Mouse (Mus musculus) MEL (cell line): ENCODE data around the gene Zdhhc17. TPM values are rescaled to one million over a fixed set of nuclear protein-coding genes. Genes with fewer than 3 reads are reported as not detected.
A peak's percentile ranks its signal among the peaks of the same experiment; 100 is the strongest.

Source experiments
- DNase-seq: peaks from one replicate; pipeline ENCODE4 v3.0.0; 2011; ENCODE audit warnings: low read depth, low spot score
- H3K27ac ChIP-seq: 2 replicates; pipeline ENCODE4 v1.5.1; 2012; ENCODE audit warnings: low read depth, mild to moderate bottlenecking, control low read depth, low read length, moderate library complexity; ENCODE audit not compliant: control insufficient read depth
- H3K27me3 ChIP-seq, 2 experiments: fragments of 150-350 bp in 1 of 2; sonication (generic) in 1 of 2; 2 replicates each; pipeline ENCODE4 v1.6.1; 2012; ENCODE audit warnings: low read length in 2 of 2, mild to moderate bottlenecking in 2 of 2, improper control_type of control experiment in 1 of 2, moderate library complexity in 1 of 2; ENCODE audit not compliant: insufficient read depth in 2 of 2, control insufficient read depth in 1 of 2
- H3K36me3 ChIP-seq, 2 experiments: 2 replicates each; pipeline ENCODE4 v1.6.1; 2012 to 2014; ENCODE audit warnings: low read length in 2 of 2, improper control_type of control experiment in 1 of 2, inconsistent platforms in 1 of 2, mild to moderate bottlenecking in 1 of 2; ENCODE audit not compliant: insufficient read depth in 2 of 2, control insufficient read depth in 1 of 2
- H3K4me1 ChIP-seq, 2 experiments: fragments of 150-350 bp in 1 of 2; sonication (generic) in 1 of 2; 2 replicates each; pipeline ENCODE4 v1.6.1; 2012; ENCODE audit warnings: low read length in 2 of 2, improper control_type of control experiment in 1 of 2, mild to moderate bottlenecking in 1 of 2; ENCODE audit not compliant: insufficient read depth in 2 of 2, control insufficient read depth in 1 of 2
- H3K4me3 ChIP-seq, 2 experiments: fragments of 150-350 bp in 1 of 2; sonication (generic) in 1 of 2; 2 replicates each; pipeline ENCODE4 v1.5.1; 2012; ENCODE audit warnings: low read depth in 2 of 2, low read length in 2 of 2, mild to moderate bottlenecking in 2 of 2, moderate library complexity in 2 of 2, control low read depth in 1 of 2, improper control_type of control experiment in 1 of 2; ENCODE audit not compliant: control insufficient read depth in 1 of 2, insufficient read depth in 1 of 2
- H3K79me2 ChIP-seq: 2 replicates; pipeline ENCODE4 v1.6.1; 2012; ENCODE audit warnings: mild to moderate bottlenecking, low read length, moderate library complexity; ENCODE audit not compliant: control insufficient read depth, poor library complexity, insufficient read depth
- H3K9ac ChIP-seq: 2 replicates; pipeline ENCODE4 v1.6.1; 2012; ENCODE audit warnings: low read depth, mild to moderate bottlenecking, control low read depth, low read length, moderate library complexity; ENCODE audit not compliant: control insufficient read depth, poor library complexity, severe bottlenecking
- H3K9me3 ChIP-seq: fragments of 150-350 bp; sonication (generic); replicated peaks from 2 replicates; pipeline ENCODE4 v1.6.1; 2012; ENCODE audit warnings: mild to moderate bottlenecking, low read length, improper control_type of control experiment, moderate library complexity; ENCODE audit not compliant: insufficient read depth
- CHD2 ChIP-seq: IDR thresholded peaks from 2 replicates; pipeline ENCODE4 v1.6.1; 2011; ENCODE audit warnings: low read length, improper control_type of control experiment
- EP300 ChIP-seq, 2 experiments: IDR thresholded peaks; 2 replicates each; pipeline ENCODE4 v1.6.1; 2011; ENCODE audit warnings: improper control_type of control experiment in 2 of 2, low read length in 2 of 2, low read depth in 1 of 2, mild to moderate bottlenecking in 1 of 2
- ETS1 ChIP-seq: IDR thresholded peaks from 2 replicates; pipeline ENCODE4 v1.6.1; 2012; ENCODE audit warnings: low read depth, mild to moderate bottlenecking, inconsistent platforms, low read length, improper control_type of control experiment, moderate library complexity
- HCFC1 ChIP-seq: IDR thresholded peaks from 2 replicates; pipeline ENCODE4 v1.6.1; 2012; ENCODE audit warnings: low read depth, mild to moderate bottlenecking, inconsistent platforms, low read length, improper control_type of control experiment, moderate library complexity
- MAX ChIP-seq: IDR thresholded peaks from 2 replicates; pipeline ENCODE4 v1.6.1; 2011; ENCODE audit warnings: low read length, improper control_type of control experiment
- MEF2A ChIP-seq: IDR thresholded peaks from 2 replicates; pipeline ENCODE4 v1.6.1; 2014; ENCODE audit warnings: low read depth, mild to moderate bottlenecking, inconsistent platforms, low read length, improper control_type of control experiment; ENCODE audit not compliant: poor library complexity, insufficient replicate concordance, severe bottlenecking; ENCODE audit errors: extremely low read depth
- MXI1 ChIP-seq: IDR thresholded peaks from 2 replicates; pipeline ENCODE4 v1.6.1; 2011; ENCODE audit warnings: mild to moderate bottlenecking, low read depth, low read length, improper control_type of control experiment
- MYC ChIP-seq: IDR thresholded peaks from 2 replicates; pipeline ENCODE4 v1.6.1; 2011; ENCODE audit warnings: low read depth, mild to moderate bottlenecking, low read length, improper control_type of control experiment, moderate library complexity
- NRF1 ChIP-seq: IDR thresholded peaks from 2 replicates; pipeline ENCODE4 v1.6.1; 2014; ENCODE audit warnings: low read depth, mild to moderate bottlenecking, inconsistent platforms, low read length, improper control_type of control experiment, moderate library complexity; ENCODE audit not compliant: poor library complexity, insufficient read depth, severe bottlenecking
- POLR2AphosphoS2 ChIP-seq: IDR thresholded peaks from 2 replicates; pipeline ENCODE4 v1.6.1; 2011; ENCODE audit warnings: low read length, improper control_type of control experiment
- RAD21 ChIP-seq: IDR thresholded peaks from 2 replicates; pipeline ENCODE4 v1.6.1; 2011; ENCODE audit warnings: mild to moderate bottlenecking, low read depth, low read length, improper control_type of control experiment
- RCOR1 ChIP-seq: IDR thresholded peaks from 2 replicates; pipeline ENCODE4 v1.6.1; 2012; ENCODE audit warnings: low read depth, mild to moderate bottlenecking, inconsistent platforms, low read length, improper control_type of control experiment
- SIN3A ChIP-seq: IDR thresholded peaks from 2 replicates; pipeline ENCODE4 v1.6.1; 2012; ENCODE audit warnings: low read length, improper control_type of control experiment, inconsistent platforms
- TCF12 ChIP-seq: IDR thresholded peaks from 2 replicates; pipeline ENCODE4 v1.6.1; 2014; ENCODE audit warnings: low read depth, mild to moderate bottlenecking, inconsistent platforms, low read length, improper control_type of control experiment, moderate library complexity
- ZKSCAN1 ChIP-seq: IDR thresholded peaks from 2 replicates; pipeline ENCODE4 v1.6.1; 2012; ENCODE audit warnings: low read depth, mild to moderate bottlenecking, inconsistent platforms, low read length, improper control_type of control experiment, moderate library complexity
- ZMIZ1 ChIP-seq: IDR thresholded peaks from 2 replicates; pipeline ENCODE4 v1.6.1; 2012; ENCODE audit warnings: low read depth, mild to moderate bottlenecking, inconsistent platforms, low read length, improper control_type of control experiment, moderate library complexity
- polyA plus RNA-seq, 2 experiments: library from polyadenylated mRNA; stranded (reverse) in 1 of 2; unstranded in 1 of 2; fragments of >175 nt in 1 of 2; fragments of >200 nt in 1 of 2; gene quantifications; 2 replicates each; pipeline versions ENCODE4 v1.2.1 to v1.2.4; 2012; ENCODE audit warnings: low replicate concordance in 2 of 2, low read depth in 1 of 2; ENCODE audit not compliant: insufficient read length in 2 of 2, insufficient read depth in 1 of 2, missing spikeins in 1 of 2
- total RNA-seq: library from RNA; depleted of rRNA; stranded (reverse); fragments of 300-350 nt; gene quantifications from 2 replicates; pipeline ENCODE4 v1.2.3, GENCODE M21; 2012

Gene Zdhhc17
- total and polyA plus RNA-seq, 3 experiments: 14.9 to 16.6 TPM; not detected in 1

- no peaks in the 10 kb centered on the region for H3K9me3 ChIP-seq
- peaks cover 0 to 33% of the 10 kb centered on the region in 2 experiments; a peak in 2 of 4 replicates for H3K36me3 ChIP-seq
- no peaks in the 10 kb centered on the region for H3K27me3 ChIP-seq
- H3K79me2 ChIP-seq: peaks cover 34% of the 10 kb centered on the region
- H3K27ac ChIP-seq: peak overlapping the region; percentile 81
- peak overlapping the region; percentile 76 to 95 for H3K4me3 ChIP-seq
- DNase-seq: peak; percentile 63
- H3K9ac ChIP-seq: peak overlapping the region; percentile 99
- TF ChIP-seq MXI1: peak; percentile 71; the same call in 1 of the 2 replicates
- no peak for TF ChIP-seq RAD21
- no peak for TF ChIP-seq MEF2A
- TF ChIP-seq SIN3A: peak; percentile 65
- TF ChIP-seq TCF12: 0 out of 2 replicates have a peak, but pooled peaks have one; percentile 8
- TF ChIP-seq MYC: no peak
- peaks cover 27 to 28% of the 10 kb centered on the region in 2 experiments for H3K4me1 ChIP-seq
These were observed 763 bp downstream of the Zdhhc17 start for GRCm38 (mm10) chr10:111009113-111009640.

GRCm38 (mm10) chr10:111007687-111008086 lies 2.3 kb downstream of the Zdhhc17 start:
- Histone ChIP-seq H3K27me3 (no peaks in the 10 kb centered on the region), H3K4me1 (peaks cover 27 to 29% of the 10 kb centered on the region in 2 experiments), H3K36me3 (peaks cover 4 to 40% of the 10 kb centered on the region in 2 experiments; a peak in 3 of 4 replicates), H3K9ac (peak overlapping the region; percentile 36), H3K9me3 (no peaks in the 10 kb centered on the region), H3K4me3 (peak overlapping the region; percentile 9 to 95), H3K27ac (peak overlapping the region; percentile 47), H3K79me2 (peaks cover 43% of the 10 kb centered on the region)
- DNase-seq: peak; percentile 74
- 0 out of 2 replicates have a peak, but pooled peaks have one; percentile 14 for TF ChIP-seq HCFC1
- no peak for TF ChIP-seq ZKSCAN1
- no peak for TF ChIP-seq MEF2A
- peak in 1 of 2 experiments; percentile 36; a peak in 2 of 4 replicates for TF ChIP-seq EP300 (IDR thresholded peaks at IDR 0.05; ENCODE audit: low read depth in 1 of 2, low read length in 2 of 2)
- TF ChIP-seq RCOR1: 0 out of 2 replicates have a peak, but pooled peaks have one; percentile 6
- 0 out of 2 replicates have a peak, but pooled peaks have one; percentile 26 for TF ChIP-seq SIN3A
- peak; percentile 73 for TF ChIP-seq POLR2AphosphoS2
- peak; percentile 40; the same call in 1 of the 2 replicates for TF ChIP-seq MAX
- peak; percentile 71 for TF ChIP-seq ETS1
- peak; percentile 61; the same call in 1 of the 2 replicates for TF ChIP-seq ZMIZ1
- no peak for TF ChIP-seq CHD2
- no peak for TF ChIP-seq NRF1
